Mouse (Mus musculus): Measurements from ENCODE around the gene Hsd17b13.
"Not testable (repeated sequence)": the region's sequence is repeated elsewhere in the genome, so short reads cannot be mapped to it uniquely, and the experiment has no call there.

Hsd17b13 gene

GRCm38 (mm10) chr5:103977297-103977696 lies at the start of gene Hsd17b13:
Hsd17b13 (minus strand) TSS chr5:103977410.
- in situ Hi-C loops (cut with MboI): no loop called here

GRCm38 (mm10) chr5:104025245-104025854 lies 48.1 kb upstream of the Hsd17b13 start:
- in situ Hi-C loops (cut with MboI): no loop called here

- in situ Hi-C loops (cut with MboI): no loop called here
Measured at GRCm38 (mm10) chr5:104024762-104025161, 47.6 kb upstream of the Hsd17b13 start.

- in situ Hi-C loops (cut with MboI): not testable (repeated sequence)
Measured at GRCm38 (mm10) chr5:104024193-104024592, 47.0 kb upstream of the Hsd17b13 start.

- in situ Hi-C loops (cut with MboI): no loop called here
Measured at GRCm38 (mm10) chr5:104023289-104024020, 46.2 kb upstream of the Hsd17b13 start.

- in situ Hi-C loops (cut with MboI): no loop called here
Measured at GRCm38 (mm10) chr5:104022558-104022957, 45.3 kb upstream of the Hsd17b13 start.

- in situ Hi-C loops (cut with MboI): no loop called here
Measured at GRCm38 (mm10) chr5:104021597-104022378, 44.6 kb upstream of the Hsd17b13 start, which contains the start of gene Hsd17b11. Hsd17b11 (minus strand) TSS chr5:104021919.

GRCm38 (mm10) chr5:104011419-104011818 lies 34.2 kb upstream of the Hsd17b13 start:
- in situ Hi-C loops (cut with MboI): no loop called here

GRCm38 (mm10) chr5:104010261-104010660 lies 33.1 kb upstream of the Hsd17b13 start:
- in situ Hi-C loops (cut with MboI): no loop called here

GRCm38 (mm10) chr5:104009421-104009820 lies 32.2 kb upstream of the Hsd17b13 start:
- in situ Hi-C loops (cut with MboI): no loop called here

- in situ Hi-C loops (cut with MboI): no loop called here
Measured at GRCm38 (mm10) chr5:104007801-104008200, 30.6 kb upstream of the Hsd17b13 start.

- in situ Hi-C loops (cut with MboI): no loop called here
Measured at GRCm38 (mm10) chr5:104006811-104007210, 29.6 kb upstream of the Hsd17b13 start.

GRCm38 (mm10) chr5:104003955-104004354 lies 26.7 kb upstream of the Hsd17b13 start:
- in situ Hi-C loops (cut with MboI): no loop called here

GRCm38 (mm10) chr5:104003256-104003931 lies 26.2 kb upstream of the Hsd17b13 start:
- in situ Hi-C loops (cut with MboI): no loop called here

GRCm38 (mm10) chr5:104002549-104003255 lies 25.5 kb upstream of the Hsd17b13 start:
- in situ Hi-C loops (cut with MboI): no loop called here

GRCm38 (mm10) chr5:103999738-104000137 lies 22.5 kb upstream of the Hsd17b13 start:
- in situ Hi-C loops (cut with MboI): no loop called here

- in situ Hi-C loops (cut with MboI): no loop called here
Measured at GRCm38 (mm10) chr5:103998739-103999138, 21.5 kb upstream of the Hsd17b13 start.

- in situ Hi-C loops (cut with MboI): no loop called here
Measured at GRCm38 (mm10) chr5:103995181-103995580, 18.0 kb upstream of the Hsd17b13 start.

- in situ Hi-C loops (cut with MboI): no loop called here
Measured at GRCm38 (mm10) chr5:103994669-103995068, 17.5 kb upstream of the Hsd17b13 start.

- in situ Hi-C loops (cut with MboI): no loop called here
Measured at GRCm38 (mm10) chr5:103993601-103994000, 16.4 kb upstream of the Hsd17b13 start.

GRCm38 (mm10) chr5:103992831-103993230 lies 15.6 kb upstream of the Hsd17b13 start:
- in situ Hi-C loops (cut with MboI): no loop called here

Measured in mature B cell (primary cell).